Mouse (Mus musculus) cerebral cortex, adult 2 months (tissue): ENCODE measurements around the gene Utp20.

Experiments
- WGBS: fragments of 180-500 bp; shearing (Covaris S2); methylation state at CpG from one replicate; pipeline ENCODE4 v1.1.7; 2018; 5-methylcytosine and 5-hydroxymethylcytosine counted together

Utp20 gene

DNA sequence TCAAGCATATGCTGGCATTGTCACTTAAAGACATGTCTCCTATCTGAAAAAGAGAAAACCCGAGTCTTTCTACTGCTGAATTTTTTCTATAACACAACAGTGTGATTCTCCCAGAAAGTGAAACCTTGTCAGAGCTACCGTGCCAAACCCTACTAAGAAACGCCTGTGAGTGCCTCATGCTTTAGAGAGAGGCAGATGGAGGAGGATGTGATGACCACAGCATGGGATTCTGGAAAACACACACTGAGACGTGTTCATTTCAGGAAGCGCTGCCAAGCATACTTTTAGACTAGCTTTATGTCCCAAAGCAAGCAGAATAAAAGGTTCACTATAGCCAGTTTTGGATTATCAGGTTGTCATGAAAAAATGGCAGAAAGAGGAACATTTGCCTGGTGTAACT is 53.6 kb downstream of the Utp20 start:
- 49% methylated on average over 5 of the region's 5 CpGs for WGBS

DNA sequence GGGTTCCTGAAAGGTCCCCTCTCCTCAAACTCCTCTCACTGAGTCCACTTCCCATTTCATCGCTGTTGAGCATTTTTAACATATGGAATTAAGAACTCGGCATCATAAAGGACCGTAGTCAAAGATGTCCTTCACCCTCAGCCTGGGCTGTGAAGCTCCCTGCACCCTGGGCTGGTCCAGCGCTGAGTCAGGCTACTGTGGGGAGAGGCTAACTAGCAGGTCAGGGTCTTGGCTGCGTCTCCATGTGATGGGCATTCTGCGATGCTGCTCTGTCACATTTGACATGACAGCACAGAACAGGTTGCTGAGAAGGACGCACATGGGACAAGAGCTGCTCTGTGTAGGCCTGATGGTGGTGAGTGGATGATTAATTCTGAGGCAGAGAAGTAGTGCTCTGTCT is 56.9 kb downstream of the Utp20 start:
- 97% methylated on average over 7 of the region's 7 CpGs for WGBS

DNA sequence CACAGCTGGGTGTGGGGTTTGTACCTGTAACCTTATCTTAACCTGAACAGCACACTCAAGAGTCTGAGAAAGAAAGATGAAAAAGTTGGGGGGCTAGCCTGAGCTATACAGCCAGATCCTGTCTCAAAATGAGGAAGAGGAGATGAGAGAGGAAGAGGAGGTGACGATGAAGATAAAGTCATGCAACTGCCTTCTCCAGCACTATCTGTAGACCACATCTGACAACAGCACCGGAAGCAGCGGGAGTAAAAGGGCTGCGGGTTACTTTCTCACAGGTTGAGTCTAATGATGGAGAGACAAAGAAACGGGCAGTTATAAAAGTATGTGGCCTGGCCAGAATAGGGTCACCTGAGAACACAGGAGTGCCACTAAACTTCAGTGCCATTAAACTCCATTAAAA is 57.6 kb downstream of the Utp20 start:
- 95% methylated on average over 5 of the region's 5 CpGs for WGBS

DNA sequence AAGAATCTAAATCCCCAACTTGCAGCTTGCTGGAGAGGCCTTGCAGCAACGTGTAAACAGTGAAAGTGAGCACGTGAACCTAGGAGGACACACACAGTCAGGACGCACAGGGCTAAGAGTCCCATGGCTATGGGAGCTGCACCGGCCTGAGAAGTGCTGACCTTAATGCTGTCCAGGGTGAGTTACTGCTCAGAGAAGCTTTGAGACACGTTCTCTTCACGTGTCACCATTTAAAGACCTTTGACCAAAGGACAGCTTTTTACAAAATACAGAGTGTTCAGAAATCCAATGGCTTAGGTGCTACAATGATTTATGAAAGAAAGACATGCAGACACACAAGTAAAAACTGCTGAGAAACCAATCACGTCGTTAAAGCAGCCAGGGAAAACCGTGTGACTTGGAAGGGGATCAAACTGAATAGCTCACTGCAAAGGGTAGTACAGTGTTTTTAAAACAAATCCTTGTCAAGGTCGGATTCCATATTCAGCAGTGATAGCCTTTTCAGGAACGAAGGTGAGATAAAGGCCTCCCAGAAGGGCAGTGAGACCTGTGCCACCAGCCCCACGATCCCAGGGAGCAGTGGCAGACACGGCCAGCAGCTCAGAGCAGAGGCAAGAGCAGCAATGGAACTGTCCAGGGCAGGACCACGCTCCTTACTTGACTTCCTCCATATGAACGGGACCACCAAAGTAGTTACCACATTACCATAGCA is 61.0 kb downstream of the Utp20 start:
- WGBS: 87% methylated on average over 15 of the region's 15 CpGs

DNA sequence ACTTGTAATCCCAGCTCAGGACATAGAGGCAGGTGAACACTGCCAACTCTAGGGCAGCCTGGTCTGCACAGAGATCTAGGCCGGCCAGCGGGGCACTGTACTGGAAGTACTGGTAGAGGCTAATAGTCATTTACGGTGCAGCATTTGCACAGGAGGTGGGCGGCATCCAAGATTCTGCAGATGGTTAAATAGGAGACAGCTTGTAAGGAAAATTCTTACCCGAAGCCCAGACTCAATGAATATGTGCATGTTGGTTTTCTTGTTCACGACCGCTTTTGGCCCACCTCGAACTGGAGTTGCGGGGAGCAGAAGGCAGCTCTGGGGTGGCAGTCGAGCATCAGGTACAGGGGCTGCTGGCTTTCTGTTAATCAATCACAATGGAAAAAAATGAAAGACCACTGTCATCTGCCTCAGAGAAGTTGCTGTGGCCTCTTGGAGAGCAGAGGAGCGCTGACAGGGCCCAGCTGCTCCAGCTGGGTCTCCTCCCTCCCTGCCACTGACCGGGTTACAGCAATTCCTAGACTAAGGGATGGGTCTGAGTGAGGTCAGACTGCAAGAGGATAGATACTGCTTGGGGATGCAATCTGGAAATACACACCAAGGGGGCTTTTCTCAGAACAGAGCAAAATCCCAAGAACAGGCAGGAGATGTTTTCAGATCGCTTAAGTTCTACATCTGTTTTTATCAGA is 64.9 kb downstream of the Utp20 start:
- WGBS: 74% methylated on average over 13 of the region's 13 CpGs

DNA sequence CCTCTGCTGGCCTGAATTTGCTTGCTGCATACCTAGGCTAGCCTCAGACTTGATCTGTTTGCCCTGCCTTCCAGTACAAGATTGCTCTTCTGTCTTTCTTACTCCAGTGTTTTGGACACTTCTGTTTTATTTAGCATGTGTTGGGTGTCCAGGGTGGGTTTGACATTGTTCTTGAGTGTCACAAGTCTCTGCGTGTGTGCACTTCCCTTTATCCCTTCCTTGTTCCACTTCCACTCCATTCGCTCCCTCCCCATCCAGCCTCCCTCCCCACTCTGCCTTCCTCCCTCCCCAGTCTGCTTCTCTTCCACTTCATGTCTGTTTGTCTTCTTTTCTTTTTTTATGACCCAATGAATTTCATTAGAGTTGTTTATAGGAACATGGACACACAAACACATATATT is 85.2 kb downstream of the Utp20 start:
- 96% methylated on average over 2 of the region's 2 CpGs for whole genome bisulfite sequencing

DNA sequence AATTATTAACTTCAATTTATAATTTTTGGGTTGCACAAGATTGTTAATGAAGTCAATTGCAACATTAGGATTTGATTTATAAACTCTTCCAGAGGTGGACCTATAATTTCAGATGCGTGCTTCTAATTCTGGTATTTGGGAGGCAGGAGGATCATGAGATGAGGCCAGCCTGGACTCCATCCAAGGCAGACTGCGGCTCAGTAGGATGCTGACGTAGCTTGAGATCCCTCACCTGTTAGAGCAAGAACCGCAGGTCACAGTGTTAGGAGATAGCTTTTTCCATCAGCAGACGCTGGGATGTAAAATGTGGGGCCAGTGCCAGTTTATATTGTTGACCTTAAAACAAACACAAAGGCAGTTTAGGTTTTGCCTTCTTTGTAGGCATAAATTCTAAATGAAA is 85.8 kb downstream of the Utp20 start:
- 85% methylated on average over 5 of the region's 5 CpGs for WGBS

DNA sequence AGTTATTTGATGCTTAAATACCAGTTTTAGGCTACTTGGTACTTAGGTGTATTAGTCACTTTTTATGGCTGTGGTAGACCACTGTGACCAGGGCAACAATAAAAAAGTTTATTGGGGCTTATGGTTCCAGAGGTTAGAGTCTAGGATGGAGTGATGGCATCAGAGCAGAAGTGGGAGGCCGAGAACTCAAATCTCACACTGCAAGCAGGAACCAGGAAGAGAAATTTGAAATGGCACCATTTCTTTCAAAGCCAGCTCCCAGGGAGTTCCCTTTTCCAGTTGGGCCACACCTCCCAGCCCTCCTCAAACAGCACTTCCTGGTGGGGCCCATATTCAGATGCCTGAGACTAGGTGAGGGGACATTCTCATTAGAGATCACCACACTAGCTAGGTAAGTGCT is 86.8 kb downstream of the Utp20 start:
- WGBS: 88% methylated on average over 1 of the region's 1 CpGs

DNA sequence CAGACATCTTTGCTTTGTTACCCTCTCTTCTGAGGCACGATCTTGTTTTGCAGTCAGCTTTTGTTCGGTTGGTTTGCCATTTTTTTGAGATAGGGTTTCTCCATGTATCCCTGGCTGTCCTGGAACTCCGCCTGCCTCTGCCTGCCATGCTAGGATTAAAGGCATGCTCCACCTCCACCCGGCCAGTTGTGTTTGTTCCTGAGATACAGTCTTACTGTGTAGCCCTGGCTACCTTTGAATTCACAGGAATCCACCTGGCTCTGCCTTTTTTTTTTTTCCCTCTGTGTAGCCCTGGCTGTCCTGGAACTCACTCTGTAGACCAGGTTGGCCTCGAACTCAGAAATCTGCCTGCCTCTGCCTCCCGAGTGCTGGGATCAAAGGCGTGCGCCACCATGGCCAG is 87.5 kb downstream of the Utp20 start:
- WGBS: 98% methylated on average over 8 of the region's 8 CpGs

DNA sequence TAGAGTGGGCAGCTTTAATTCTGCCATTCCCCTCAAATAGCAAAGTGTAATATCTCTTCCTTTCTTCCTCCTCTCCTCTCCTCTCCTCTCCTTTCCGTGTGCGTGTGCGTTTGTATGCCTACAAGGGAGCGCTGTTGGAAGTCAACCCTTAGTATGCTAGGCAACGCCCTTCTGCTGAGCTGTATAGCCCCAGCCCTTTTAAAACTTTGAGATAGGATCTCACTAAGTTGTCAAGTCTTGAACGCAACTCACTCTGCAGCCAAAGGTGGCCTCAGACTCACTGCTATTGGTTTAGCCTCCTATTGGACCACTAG is 94.3 kb downstream of the Utp20 start:
- WGBS: 8% methylated on average over 6 of the region's 6 CpGs

DNA sequence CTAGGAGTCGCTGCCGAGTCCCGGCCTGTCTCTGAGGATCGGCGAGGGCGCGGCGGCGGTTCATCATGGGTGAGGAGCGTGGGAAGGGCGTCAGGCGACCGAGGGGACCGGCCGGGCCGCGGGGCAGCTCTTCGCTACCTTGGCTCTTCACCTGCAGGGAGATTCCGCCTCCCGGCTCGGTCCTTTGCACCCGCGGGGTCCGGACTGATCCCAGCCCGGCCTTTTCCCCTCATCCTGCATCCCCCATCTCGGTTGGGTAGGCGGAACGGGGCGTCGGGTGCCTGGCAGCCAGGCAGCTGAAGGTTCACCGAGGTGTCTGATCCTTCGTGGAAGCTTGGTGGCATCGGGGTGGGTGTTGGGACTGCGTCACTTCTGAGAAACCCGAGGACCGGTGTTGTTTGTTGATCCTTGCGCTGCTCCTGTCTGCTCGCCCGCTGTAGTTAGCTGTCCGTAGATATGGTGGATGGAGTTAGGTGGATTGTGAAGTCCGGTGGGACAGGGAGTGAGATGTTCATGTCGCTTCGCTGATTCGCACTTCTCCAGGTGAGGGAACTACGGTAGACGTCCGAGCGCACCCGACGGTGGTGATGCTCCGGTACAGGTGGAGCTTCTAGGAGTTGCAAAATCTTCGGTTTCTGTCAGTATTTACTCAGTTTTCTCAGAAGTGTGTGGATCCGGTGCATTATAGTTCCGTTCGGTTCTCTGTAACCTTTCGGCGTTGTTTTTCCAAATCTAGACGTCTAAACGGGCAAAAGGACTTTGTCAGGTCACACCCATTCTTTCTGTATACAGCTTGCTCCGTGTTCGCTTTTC is 94.9 kb downstream of the Utp20 start:
- 1% methylated on average over 61 of the region's 61 CpGs for WGBS

DNA sequence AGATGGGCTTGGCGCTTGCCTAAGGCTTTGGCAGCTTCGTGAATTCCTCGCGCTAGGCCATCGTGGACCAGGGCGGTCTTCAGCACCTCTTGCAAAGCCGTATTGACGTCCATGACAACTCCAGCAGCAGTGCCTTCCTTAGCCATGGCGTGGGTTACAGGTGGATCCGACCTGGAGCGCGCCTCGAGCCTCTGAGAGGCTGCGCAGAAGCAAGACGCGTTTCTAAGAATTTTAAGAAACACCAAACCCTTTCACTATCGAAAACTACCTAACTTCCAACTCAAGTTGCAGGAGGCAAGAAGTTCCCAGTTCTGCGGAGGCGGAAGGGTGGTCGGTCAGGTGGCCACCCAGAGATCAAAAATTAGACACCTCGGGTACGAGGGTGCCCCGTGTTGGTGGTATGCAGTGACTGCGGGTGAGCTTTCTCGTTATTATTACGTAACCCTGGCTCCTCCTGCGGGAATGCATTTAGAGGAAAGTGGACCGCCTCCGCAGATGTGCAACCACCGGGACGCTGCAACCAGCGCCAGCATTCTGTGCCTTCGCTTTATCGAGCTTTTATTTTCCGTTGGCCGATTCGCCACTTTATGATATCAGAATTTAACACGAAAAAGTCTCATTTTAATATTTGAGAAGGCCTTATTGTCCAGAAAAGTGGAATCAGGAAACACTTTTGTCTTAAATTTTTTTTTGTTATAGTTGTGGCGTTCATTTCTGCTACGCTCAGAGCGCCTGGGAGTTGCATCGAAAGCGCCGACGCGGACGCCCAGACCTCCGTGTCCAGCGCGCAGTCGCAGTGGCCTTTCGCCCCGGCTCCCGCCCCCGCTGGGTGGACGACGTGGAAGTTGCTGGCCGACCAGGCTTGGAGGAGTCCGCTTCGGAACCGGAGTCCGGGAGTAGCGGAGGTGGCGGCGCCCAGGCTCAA is 95.8 kb downstream of the Utp20 start, which contains the start of gene Arl1:
TSS of gene Arl1 (plus strand) at position 288 of the 925 bp plus-strand sequence.
- under 1% methylated on average over 65 of the region's 65 CpGs for WGBS

DNA sequence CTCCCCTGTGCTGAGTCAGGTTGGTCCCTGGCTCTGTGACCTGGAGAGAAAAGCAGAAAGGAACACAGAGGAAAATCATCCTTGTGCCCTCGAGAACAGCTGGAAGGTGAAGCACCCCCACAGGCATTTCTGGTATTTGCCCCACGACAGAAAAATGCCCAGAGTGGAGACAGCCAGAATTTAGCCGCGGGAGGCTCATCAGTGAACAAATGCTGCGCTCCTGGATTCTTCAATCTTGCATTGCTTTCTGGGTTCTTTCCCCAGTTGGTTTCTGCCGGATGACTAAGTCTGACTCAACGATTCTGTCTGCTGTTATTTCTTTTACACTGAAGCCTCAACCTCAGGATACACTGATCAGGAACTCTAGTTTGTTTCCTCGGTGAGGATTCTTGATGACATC is 98.4 kb downstream of the Utp20 start:
- 62% methylated on average over 8 of the region's 8 CpGs for WGBS

DNA sequence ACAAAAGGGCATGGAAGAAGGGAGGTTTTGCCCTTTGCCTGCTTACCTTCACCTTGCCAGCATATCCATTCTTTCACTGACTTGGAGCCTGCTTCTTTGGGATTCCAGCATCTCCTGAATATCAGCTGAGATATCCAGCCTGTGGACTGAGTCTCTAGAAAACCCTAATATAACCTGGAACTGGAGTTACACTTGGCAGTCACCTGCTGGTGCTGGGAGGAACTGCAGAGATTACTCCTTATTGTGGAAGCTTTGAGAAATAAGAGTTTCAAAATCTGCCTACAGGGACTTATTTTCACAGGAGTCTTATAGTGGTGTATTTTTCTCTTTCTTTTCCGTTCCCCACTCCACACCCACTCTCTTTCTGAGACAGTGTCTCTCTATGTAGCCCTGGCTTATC is 99.5 kb downstream of the Utp20 start:
- 31% methylated on average over 1 of the region's 1 CpGs for WGBS

DNA sequence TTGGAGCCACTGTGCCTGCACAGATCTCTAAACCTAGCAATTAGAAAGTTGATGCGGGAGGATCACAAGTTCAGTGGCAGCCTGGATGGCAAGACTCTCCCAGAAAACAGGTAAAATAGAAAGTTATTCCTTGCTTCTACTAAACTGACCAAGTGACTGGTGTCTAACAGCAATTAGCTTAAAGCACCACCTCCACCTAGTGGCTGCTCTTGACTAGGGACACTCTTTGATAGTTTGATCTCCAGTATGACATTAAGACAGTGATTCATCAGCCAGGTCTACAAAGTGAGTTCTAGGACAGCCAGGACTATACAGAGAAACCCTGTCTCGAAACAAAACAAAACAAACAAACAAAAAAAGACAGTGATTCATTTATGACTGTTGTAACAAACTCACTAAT is 101.3 kb downstream of the Utp20 start:
- WGBS: 71% methylated on average over 2 of the region's 2 CpGs

DNA sequence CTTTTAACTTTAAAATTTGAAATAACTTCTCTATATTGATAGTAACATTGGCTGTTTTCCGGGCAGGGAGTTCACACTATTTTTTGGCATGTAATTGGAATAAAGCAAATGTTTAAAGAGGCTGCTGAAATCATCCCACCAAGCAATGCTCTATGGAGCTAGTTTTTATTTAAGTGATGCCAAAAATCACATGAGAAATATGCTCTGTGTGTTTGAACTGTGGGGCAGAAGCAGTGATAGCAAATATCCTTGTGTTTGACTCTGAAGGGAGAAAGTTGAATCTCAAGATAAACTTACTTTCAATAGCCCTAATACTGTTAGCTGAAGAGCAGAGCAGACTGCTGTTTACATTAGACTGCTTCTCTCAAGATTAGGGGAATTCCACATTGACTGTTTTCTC is 107.0 kb downstream of the Utp20 start:
- 75% methylated on average over 1 of the region's 1 CpGs for WGBS

DNA sequence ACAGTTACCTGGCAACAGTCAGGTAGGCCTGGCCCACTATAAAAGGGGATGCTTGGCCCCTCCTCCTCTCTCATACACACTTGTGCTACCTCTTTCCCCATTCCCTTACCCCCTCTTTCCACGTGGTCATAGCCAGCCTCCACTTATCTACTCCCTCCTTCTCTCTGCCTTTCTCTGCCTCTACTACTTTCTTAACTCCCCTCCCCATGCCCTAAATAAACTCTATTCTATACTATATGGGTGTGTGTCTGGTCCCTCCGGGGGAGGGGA is 108.9 kb downstream of the Utp20 start:
- WGBS: 57% methylated on average over 2 of the region's 2 CpGs

DNA sequence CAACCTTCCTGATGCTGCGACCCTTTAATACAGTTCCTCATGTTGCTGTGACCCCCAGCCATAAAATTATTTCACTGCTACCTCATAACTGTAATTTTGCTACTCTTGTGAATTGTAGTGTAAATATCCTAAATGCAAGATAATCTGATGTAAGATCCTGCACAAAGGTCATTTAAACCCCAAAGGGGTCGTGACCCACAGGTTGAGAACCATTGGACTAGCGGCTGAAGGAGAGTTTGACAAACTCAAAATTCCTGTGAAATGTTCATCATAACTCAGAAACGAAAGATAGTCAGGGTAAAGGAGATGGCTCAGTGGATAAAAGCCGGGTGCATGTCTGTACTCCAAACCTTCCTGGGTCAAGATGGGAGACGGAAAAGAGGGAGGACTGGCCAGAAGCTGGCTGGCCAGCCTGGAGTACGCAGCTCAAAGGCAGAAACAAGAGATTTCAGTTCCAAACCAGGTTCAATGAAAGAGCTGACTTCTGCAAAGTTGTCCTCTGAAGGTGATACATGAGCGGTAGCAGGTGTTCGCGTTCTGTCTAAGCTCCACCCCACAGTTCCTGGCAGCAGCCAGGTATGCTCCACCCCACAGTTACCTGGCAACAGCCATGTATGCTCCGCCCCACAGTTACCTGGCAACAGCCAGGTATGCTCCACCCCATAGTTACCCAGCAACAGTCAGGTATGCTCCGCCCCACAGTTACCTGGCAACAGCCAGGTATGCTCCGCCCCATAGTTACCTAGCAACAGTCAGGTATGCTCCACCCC is 109.4 kb downstream of the Utp20 start:
- WGBS: 65% methylated on average over 13 of the region's 13 CpGs

DNA sequence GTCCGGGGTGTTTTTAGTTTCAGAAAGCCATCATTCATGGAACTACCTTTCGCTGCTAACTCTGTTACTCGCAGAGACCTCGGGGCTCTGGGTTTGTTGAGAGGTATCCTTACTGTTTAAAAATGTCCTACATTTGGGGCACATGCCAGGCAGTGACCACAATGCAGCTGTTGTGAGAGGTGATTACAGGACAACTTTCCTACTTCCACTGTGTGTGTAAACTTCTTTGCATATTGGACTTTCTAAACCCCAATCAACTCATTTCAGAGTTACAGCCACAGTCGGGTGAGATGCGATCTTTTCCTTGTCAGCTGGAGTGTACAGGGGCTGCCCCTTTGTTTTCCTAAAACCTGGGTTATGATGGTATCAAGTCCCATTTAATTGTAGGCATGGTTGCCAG is 111.0 kb downstream of the Utp20 start:
- WGBS: 79% methylated on average over 6 of the region's 6 CpGs

DNA sequence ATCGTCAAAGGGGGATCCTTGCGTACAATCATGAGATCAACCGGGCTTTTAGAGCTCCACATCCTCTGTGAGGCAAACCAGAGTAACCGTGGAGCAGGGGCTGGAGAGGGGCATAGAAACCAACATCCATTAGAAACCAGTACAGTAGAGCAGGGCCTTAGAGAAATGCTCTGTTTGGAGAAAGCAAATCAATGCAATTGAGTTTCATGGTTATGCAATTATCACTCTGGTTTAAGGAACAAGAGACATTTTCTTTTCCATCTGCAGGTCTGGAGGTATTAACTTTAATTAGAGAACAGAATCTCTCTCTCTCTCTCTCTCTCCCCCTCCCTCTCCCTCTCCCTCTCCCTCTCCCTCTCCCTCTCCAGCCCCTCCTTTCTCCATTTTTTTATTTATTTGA is 111.9 kb downstream of the Utp20 start:
- WGBS: 84% methylated on average over 4 of the region's 4 CpGs

DNA sequence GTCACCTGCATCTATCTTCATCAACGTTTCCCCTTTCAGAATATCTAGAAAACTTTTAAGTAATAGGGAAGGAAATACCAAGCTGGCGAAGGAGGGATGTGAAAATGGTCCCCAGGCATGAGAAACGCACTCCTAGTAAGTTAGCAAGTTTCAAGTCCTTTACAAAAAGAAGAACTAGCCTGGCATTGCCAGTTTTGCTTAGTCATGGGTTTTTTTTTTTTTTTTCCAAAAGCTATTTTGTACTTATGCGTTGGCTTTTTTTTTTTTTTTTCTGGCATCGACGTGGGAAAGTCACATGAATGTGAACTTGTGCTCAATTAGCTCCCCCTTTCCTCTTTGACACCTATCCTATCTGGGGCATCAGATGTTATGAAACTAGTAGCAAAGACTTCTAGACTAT is 114.2 kb downstream of the Utp20 start:
- 47% methylated on average over 6 of the region's 6 CpGs for WGBS
